ENCODE assay signal across 9 mouse cellular contexts in the genomic region with DNA sequence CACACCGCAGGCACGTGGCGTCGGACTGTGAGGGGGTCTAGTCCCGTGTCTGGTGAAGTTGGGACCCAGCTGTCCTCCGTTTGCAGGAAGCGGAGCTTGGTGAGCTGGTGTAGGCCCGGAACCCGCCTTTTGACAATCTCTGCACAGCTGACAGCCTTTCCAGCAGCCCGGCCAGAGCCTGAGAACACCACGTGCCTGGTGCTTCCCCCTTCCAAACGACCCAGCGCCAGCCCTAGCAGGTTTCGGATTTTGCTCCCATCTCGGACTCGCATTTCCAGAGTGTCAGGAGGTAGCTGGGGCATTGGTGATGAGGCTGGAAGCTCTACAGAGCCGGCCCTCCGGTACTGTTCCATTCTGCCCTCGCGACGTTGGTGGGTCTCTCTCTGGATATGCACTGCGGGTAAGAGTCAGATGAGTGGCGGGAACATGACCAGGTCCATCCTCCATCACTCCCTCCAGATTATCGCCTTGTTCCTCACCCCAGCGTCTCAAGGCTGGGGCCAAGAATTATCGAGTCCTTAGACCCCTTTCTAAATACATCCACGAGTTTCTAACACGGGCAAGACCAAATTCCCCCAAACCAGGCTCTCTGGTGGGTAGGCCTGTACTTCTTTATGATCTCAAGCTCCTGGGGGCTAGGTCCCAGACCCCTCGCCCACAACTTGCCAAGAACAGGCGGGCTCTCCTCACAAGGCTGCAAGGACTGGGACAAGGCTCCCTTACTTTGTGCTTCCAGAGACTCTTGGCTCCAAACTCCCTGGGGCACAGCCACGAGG. TPM values are rescaled to one million over a fixed set of nuclear protein-coding genes. Genes with fewer than 3 reads are reported as not detected.
A peak's percentile ranks its signal among the peaks of the same experiment; 100 is the strongest.
DNase-seq lines count a peak whose midpoint lies in the region; ATAC-seq lines count a peak whose summit lies in the region.
"Had no signal": no experiment of that assay in that cellular context is flagged by ENCODE, and none has a peak within 500 bp of the region (broad histone marks: within the 10 kb centered on the region; RNA-seq: fewer than 3 reads in every experiment).

No protein-coding gene starts in this region.

- peak overlapping the region; percentile 72 for H3K4me3 ChIP-seq in intestine, embryonic 15.5 days (replicated peaks)
- peak overlapping the region; percentile 88 for H3K4me3 ChIP-seq in liver, embryonic 16.5 days (ENCODE audit: low read depth, low read length)

- no peaks in the 10 kb centered on the region; the same call in 1 of the 2 replicates for H3K36me3 ChIP-seq in intestine, embryonic 15.5 days
- no peaks in the 10 kb centered on the region; the same call in 1 of the 2 replicates for H3K36me3 ChIP-seq in liver, embryonic 16.5 days (ENCODE audit: control insufficient read depth, insufficient read depth)

- H3K27me3 ChIP-seq in intestine, embryonic 15.5 days (replicated peaks): no peaks in the 10 kb centered on the region
- peaks cover 3% of the 10 kb centered on the region; the same call in 1 of the 2 replicates for H3K27me3 ChIP-seq in liver, embryonic 16.5 days (ENCODE audit: control insufficient read depth, insufficient read depth, low read depth, low read length)

- H3K27ac ChIP-seq in intestine, embryonic 15.5 days: 0 out of 2 replicates have a peak overlapping the region, but pooled peaks have one; percentile 64
- H3K27ac ChIP-seq in liver, embryonic 16.5 days (ENCODE audit: low read length): peak overlapping the region; percentile 62; the same call in 1 of the 2 replicates

- peaks cover 23% of the 10 kb centered on the region for H3K4me1 ChIP-seq in intestine, embryonic 15.5 days (replicated peaks)
- peaks cover 17% of the 10 kb centered on the region for H3K4me1 ChIP-seq in liver, embryonic 16.5 days (ENCODE audit: control insufficient read depth, low read depth, low read length)

- peak overlapping the region; percentile 93 for H3K4me2 ChIP-seq in intestine, embryonic 15.5 days (replicated peaks)
- peak overlapping the region; percentile 96 for H3K4me2 ChIP-seq in liver, embryonic 16.5 days (ENCODE audit: low read depth, low read length)

- peak overlapping the region; percentile 90 for H3K9ac ChIP-seq in intestine, embryonic 15.5 days
- peak overlapping the region; percentile 92 for H3K9ac ChIP-seq in liver, embryonic 16.5 days (ENCODE audit: low read depth, low read length)

- WGBS in intestine, embryonic 15.5 days: 39% methylated on average over 31 of the region's 31 CpGs
- 42% methylated on average over 31 of the region's 31 CpGs for WGBS in liver, embryonic 16.5 days (ENCODE audit: insufficient replicate concordance)

- peak; percentile 29 for DNase-seq in urinary bladder, postnatal 14 days (ENCODE audit: low spot score)
- DNase-seq in urinary bladder, postnatal 10 days (ENCODE audit: low spot score): no peak
- DNase-seq in gastrocnemius, adult 18-20 months (ENCODE audit: low spot score): peak; percentile 74
- DNase-seq in right cerebral cortex, adult 2 months (ENCODE audit: low spot score in 2 of 2): no peak
- no peak for DNase-seq in thymus, postnatal 0 days (ENCODE audit: low spot score)
- DNase-seq in cerebellum, adult 18-20 months: no peak

- ATAC-seq in intestine, embryonic 15.5 days: peak; percentile 44; the same call in 1 of the 2 replicates
- peak; percentile 35 for ATAC-seq in liver, embryonic 16.5 days (ENCODE audit: low read depth)

- no peaks in the 10 kb centered on the region for H3K9me3 ChIP-seq in intestine, embryonic 15.5 days
- no peaks in the 10 kb centered on the region for H3K9me3 ChIP-seq in liver, embryonic 16.5 days (replicated peaks; ENCODE audit: control insufficient read depth, low read length)

RNA-seq across cellular contexts. Expression of gene Rpp25l, which starts 0.7 kb away (rescaled TPM):
- total RNA-seq in gastrocnemius, adult 18-20 months (2021): 10 to 100 TPM; 46.9 to 48.3 TPM
- 58.8 and 65.0 TPM in 2 replicates for polyA plus RNA-seq in intestine, embryonic 15.5 days (2015; fragmentation: Nextera tagmentation; extraction: Ambion mirVana)
- polyA plus RNA-seq in liver, embryonic 16.5 days (2015; fragmentation: Nextera tagmentation; extraction: Ambion mirVana): 27.1 and 27.2 TPM in 2 replicates
- polyA plus RNA-seq in thymus, postnatal 0 days (2015; fragmentation: Nextera tagmentation; extraction: Ambion mirVana): 68.3 and 75.1 TPM in 2 replicates

RNA-seq across cellular contexts. Expression of gene Dctn3, which starts 10.4 kb away (rescaled TPM):
- total RNA-seq in gastrocnemius, adult 18-20 months (2021): 10 to 100 TPM; 42.5 to 45.3 TPM
- 122 and 131 TPM in 2 replicates for polyA plus RNA-seq in intestine, embryonic 15.5 days (2015; fragmentation: Nextera tagmentation; extraction: Ambion mirVana)
- polyA plus RNA-seq in liver, embryonic 16.5 days (2015; fragmentation: Nextera tagmentation; extraction: Ambion mirVana): 56.9 and 62.0 TPM in 2 replicates
- 180 and 181 TPM in 2 replicates for polyA plus RNA-seq in thymus, postnatal 0 days (2015; fragmentation: Nextera tagmentation; extraction: Ambion mirVana)

RNA-seq across cellular contexts. Expression of gene Il11ra1, which starts 12.8 kb away (rescaled TPM):
- total RNA-seq in gastrocnemius, adult 18-20 months (2021): 10 to 100 TPM; 44.7 to 53.1 TPM
- 127 and 129 TPM in 2 replicates for polyA plus RNA-seq in intestine, embryonic 15.5 days (2015; fragmentation: Nextera tagmentation; extraction: Ambion mirVana)
- 42.3 and 45.4 TPM in 2 replicates for polyA plus RNA-seq in liver, embryonic 16.5 days (2015; fragmentation: Nextera tagmentation; extraction: Ambion mirVana)
- polyA plus RNA-seq in thymus, postnatal 0 days (2015; fragmentation: Nextera tagmentation; extraction: Ambion mirVana): 35.8 and 39.3 TPM in 2 replicates

RNA-seq across cellular contexts. Expression of gene Cntfr, which starts 15.7 kb away (rescaled TPM):
- total RNA-seq in gastrocnemius, adult 18-20 months (2021): 10 to 100 TPM; 14.4 to 47.1 TPM
- 5.1 and 6.4 TPM in 2 replicates for polyA plus RNA-seq in intestine, embryonic 15.5 days (2015; fragmentation: Nextera tagmentation; extraction: Ambion mirVana)
- polyA plus RNA-seq in liver, embryonic 16.5 days (2015; fragmentation: Nextera tagmentation; extraction: Ambion mirVana): 0.19 and 0.22 TPM in 2 replicates
- 0.26 and 0.43 TPM in 2 replicates for polyA plus RNA-seq in thymus, postnatal 0 days (2015; fragmentation: Nextera tagmentation; extraction: Ambion mirVana)
- total RNA-seq: common myeloid progenitor, adult 5-6 weeks had no signal

RNA-seq across cellular contexts. Expression of gene Arid3c, which starts 18.3 kb away (rescaled TPM):
- total RNA-seq in gastrocnemius, adult 18-20 months (2021): not detected
- not detected in 2 replicates for polyA plus RNA-seq in intestine, embryonic 15.5 days (2015; fragmentation: Nextera tagmentation; extraction: Ambion mirVana)
- not detected in 2 replicates for polyA plus RNA-seq in liver, embryonic 16.5 days (2015; fragmentation: Nextera tagmentation; extraction: Ambion mirVana)
- 0.06 TPM in 1 of 2 replicates, not detected in the other for polyA plus RNA-seq in thymus, postnatal 0 days (2015; fragmentation: Nextera tagmentation; extraction: Ambion mirVana)
- total RNA-seq: common myeloid progenitor, adult 5-6 weeks had no signal

Comparison
In these comparisons a context has a peak if more than half of its experiments do, and no peak if none do; other contexts are left out.
1. DNase-seq: peak in urinary bladder, postnatal 14 days (single experiment) and gastrocnemius, adult 18-20 months (single experiment); none in urinary bladder, postnatal 10 days (single experiment), right cerebral cortex, adult 2 months (0 of 2), thymus, postnatal 0 days (single experiment) and cerebellum, adult 18-20 months (0 of 2).